Mouse (Mus musculus) olfactory bulb, adult 2 months (tissue): ENCODE measurements around the gene Sp100.
"Not testable (repeated sequence)": the region's sequence is repeated elsewhere in the genome, so short reads cannot be mapped to it uniquely, and the experiment has no call there.

ENCODE experiments used
- CTCF ChIP-seq: fragments of 200-500 bp; IDR thresholded peaks from 2 replicates; pipeline ENCODE4 v1.5.1; 2012; ENCODE audit warnings: low read depth, mild to moderate bottlenecking, low read length, moderate library complexity; ENCODE audit not compliant: insufficient read depth
- POLR2A ChIP-seq: fragments of 200-500 bp; IDR thresholded peaks from 2 replicates; pipeline ENCODE4 v1.6.1; 2012; ENCODE audit warnings: mild to moderate bottlenecking, low read depth, low read length, moderate library complexity; ENCODE audit not compliant: insufficient read depth

DNA sequence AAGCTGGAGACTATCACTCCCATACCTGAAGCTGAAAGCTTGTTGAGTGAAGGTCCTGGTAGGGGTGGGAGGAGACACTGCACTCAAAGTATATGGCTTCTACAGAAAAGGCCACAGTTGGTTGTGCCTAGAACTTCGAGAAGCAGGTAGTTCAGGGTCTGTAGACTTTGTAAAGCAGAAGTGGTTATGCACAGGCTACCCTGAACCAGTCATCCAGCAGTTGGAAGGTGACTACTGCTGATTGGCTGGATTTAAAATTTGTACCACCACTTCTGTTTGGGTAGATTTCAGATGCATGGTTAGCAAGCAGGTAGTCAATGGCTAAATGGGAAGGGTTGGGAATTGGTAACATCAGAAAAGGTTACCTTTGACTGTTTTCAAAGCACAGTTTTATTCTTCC is 31.1 kb upstream of the Sp100 start:
- TF ChIP-seq CTCF, POLR2A: not testable (repeated sequence)
